Mouse (Mus musculus) T-cell, adult 2 months (primary cell): ENCODE measurements around the gene Snapc2.

ENCODE experiments used
- DNase-seq: peaks from one replicate; pipeline ENCODE4 v3.0.0; 2022; ENCODE audit warnings: low spot score

Gene Snapc2

DNA sequence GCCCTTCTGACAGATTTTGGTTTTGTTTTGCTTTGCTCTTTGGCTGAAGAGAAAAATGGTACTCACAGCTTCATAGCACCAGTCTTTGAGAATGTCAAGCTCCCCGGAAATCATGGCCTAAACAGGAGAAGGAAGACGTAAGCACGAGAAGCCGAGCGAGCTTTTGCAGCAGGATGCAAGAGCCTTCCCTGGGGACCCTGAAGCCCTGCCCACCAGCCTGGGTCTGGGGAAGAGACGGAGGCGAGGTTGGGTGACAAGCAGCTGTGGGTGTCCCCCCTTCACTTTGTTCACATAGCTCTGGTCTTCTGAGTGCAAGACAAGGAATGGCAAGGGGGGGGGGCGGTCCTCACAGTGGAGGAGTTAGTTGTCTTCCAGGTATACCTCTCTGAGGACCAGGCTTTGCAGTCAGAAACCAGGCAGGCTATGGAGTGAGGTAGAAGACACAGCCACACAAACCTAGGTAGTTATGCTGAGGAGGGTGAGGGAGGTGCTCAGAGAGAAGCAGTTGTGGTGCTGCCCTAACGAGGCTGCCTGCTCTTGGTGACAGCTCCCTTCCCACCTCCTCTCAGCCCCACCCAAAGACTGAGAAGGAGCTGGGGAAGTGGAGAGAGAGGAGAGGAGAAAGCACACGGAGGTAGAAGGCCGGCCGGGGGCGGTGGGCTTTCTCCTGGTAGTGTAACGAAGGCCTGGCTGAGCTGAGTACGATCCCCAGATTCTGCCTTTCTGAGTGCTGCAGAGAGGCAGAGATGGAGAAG, 12.5 kb downstream of the Snapc2 start:
- DNase-seq = no peak

DNA sequence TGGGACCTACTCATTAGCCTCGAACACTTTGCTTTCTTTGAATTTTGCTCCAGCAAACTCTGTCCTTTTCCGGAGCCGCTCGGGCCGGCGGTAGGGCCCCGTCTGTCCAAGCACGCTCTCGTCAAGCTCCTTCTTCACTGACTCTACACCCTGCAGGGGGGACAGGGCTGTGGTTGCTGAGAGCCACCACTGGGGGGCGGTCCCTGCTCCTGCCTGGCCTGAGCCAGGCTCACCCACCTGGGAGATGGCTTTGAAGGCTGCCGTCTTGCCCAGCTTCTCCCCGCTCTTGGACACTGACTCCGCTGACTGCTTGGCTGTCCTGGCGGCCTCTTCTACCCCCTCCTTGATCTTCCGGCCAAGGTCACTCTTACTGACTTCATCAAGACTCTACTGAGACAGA, 14.7 kb downstream of the Snapc2 start:
- no peak for DNase-seq

DNA sequence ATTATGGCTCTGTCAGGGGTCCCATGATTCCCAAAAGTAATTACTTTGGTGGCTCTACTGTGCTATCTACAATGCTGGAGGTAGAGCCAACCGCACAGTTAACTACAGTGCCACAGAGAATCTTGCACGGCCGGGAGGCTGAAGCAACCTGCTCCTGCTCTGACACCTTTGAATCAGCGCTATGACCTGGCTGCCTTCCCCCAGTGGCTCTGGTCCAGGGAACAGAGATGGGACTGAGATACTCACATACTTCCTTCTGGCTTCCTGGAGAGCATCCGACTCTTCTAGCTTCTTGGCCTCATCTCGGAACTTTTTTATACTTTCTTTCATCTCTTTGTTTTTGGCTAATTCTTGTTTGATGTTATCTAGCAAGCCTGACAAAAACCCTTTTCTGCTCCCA, 16.7 kb downstream of the Snapc2 start:
- no peak for DNase-seq

DNA sequence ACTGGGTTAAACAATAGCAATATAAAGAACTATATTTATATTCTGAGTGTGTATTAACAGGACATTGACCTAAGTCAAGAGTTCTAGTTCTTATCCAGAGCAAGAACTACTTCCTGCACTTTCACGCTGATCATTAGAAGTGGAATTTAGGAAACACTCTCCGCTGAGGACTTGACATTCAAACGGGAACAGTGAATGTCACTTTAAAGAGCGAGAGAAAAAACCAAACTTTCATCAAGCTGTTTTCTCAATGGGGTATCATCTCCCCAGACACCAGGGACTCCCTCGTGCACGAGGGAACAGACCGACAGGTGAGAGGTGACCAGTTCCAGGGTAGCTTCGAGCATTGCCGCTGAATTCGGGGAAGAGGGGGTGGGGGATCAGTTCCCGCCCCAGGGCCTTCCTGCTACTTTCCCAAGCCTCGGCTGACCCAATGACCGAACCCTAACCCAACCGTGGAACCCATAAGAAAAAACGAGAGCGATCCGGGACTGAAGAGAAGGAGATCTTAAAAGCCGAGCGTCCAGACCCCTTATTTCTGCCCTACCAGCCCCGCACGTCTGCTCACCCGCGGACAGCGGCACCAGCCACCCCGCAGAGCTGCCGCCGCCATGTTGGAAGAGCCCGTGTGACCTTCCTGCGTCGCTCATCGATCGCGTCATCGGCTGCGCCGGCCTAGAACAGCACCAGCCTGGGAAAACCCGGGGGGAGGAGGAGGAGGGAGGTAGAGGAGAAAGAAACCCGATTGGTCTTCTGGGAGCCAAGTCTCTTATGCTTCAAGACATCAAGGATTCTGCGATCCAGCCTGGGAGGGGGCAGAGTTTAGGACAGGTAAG, 22.6 kb downstream of the Snapc2 start, which contains the start of gene Timm44:
Gene Timm44 (minus strand): TSS at position 639 of the 836 bp plus-strand sequence.
- DNase-seq = peak; percentile 95

DNA sequence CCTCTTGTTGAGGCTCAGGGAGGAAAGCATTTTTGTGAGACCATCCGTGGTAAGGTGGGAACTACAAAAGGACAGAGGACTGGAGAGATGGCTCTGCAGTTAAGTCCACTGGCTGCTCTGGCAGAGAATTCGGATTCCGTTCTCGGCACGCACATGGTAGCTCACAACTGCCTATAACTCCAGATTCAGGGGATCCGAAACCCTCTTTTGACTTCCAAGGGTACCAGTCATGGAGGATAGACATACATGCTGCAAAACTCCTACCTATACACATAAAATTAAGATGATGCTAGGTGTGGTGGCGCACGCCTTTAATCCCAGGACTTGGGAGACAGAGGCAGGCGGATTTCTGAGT, 23.2 kb downstream of the Snapc2 start:
- DNase-seq = no peak

DNA sequence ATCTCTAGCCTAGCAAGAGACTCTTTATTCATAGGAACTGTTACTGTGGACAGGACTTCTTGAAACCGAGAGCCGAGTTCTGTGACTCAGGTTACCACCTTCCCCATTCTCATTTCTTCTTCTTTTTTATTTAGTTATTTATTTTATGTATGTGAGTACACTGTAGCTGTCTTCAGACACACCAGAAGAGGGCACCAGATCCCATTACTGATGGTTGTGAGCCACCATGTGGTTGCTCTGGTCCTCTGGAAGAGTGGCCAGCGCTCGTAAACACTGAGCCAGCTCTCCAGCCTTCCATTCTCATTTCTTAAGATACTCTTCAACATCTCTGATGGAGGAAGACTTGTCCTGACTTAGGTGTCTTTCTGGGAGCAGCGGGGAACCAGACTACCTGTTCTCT, 39.9 kb downstream of the Snapc2 start:
- DNase-seq = no peak

DNA sequence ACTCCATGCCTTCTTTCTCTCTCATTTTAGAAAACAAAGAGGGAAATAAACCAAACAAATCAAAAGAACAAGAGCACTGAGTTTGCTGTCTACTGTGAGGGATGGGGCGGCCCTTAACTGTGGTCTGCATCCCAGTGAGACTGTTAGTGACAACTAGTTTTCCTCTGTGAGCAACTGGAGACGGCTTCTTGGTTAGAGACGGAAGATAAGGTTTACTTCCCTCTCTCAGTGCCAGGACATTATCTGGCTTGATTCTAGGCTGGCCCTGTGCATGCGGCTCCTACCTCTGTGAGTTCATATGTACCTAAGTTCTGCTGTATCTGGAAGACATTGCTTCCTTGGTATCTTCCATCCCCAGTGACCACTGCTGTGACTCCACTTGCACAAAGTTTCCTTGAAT, 44.9 kb downstream of the Snapc2 start:
- no peak for DNase-seq

DNA sequence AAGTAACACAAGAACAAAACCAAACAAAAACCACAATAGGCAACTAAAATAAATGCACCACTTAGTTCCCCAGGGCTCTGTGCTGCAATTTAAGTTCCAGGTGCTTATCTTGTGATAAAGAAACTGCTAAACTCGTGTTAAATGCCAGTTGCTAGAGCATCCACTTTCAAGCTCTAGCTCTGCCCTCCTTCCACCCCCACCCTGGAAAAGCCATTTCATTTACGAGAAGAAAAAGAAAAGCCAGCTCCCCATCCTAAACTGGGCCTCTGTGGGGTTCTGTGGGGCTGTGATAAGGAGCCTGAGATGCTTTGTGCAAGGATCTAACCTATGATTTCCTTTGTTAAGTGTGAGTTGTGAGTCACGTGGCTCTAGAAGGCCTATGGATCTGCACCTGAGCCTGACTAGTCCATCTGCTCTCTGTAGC, 51.3 kb downstream of the Snapc2 start:
- no peak for DNase-seq
